Mouse (Mus musculus): ENCODE results near the gene Gm20388.

DNA sequence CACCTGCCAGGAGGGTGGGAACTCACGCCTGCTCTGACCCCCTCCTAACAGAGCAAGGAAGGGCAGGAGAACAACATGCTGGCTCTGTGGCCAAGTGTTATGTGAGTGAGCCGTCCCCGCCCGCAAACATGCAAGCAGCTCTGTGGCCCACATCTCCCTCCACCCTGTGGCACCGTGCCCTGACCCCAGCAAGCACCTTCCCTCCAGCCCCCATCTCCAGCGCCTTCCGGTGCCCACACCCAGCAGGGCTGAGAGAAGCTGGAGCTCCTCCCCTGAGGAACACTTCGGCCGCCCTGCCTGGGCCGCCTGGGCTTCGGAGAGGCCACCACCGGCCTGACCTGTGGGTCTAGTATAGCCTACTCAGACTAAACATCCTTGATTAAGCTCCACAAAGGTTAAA lies 1535.5 kb downstream of the Gm20388 start:
- no peak for TF ChIP-seq POLR2A (IDR thresholded peaks at IDR 0.05; ENCODE audit: borderline replicate concordance, insufficient read depth, low read length)
- TF ChIP-seq CTCF (IDR thresholded peaks at IDR 0.05; ENCODE audit: borderline replicate concordance, insufficient read depth, low read depth, low read length): no peak
